ENCODE assay signal across 8 mouse cellular contexts in genomic region chr8:112034603-112035002, GRCm38 (mm10). TPM values are rescaled to one million over a fixed set of nuclear protein-coding genes. Genes with fewer than 3 reads are reported as not detected.
DNase-seq lines count a peak whose midpoint lies in the region; ATAC-seq lines count a peak whose summit lies in the region.

No protein-coding gene starts in this region.

- H3K9me3 ChIP-seq in hindbrain, embryonic 10.5 days: no peaks in the 10 kb centered on the region
- H3K9me3 ChIP-seq in hindbrain, embryonic 16.5 days (ENCODE audit: control insufficient read depth, low read length): no peaks in the 10 kb centered on the region
- H3K9me3 ChIP-seq in kidney, embryonic 16.5 days (ENCODE audit: low read length): no peaks in the 10 kb centered on the region

- H3K27me3 ChIP-seq in hindbrain, embryonic 10.5 days (ENCODE audit: insufficient read depth, poor library complexity, severe bottlenecking): no peaks in the 10 kb centered on the region
- H3K27me3 ChIP-seq in hindbrain, embryonic 16.5 days (replicated peaks; ENCODE audit: control insufficient read depth, insufficient read depth, low read length): no peaks in the 10 kb centered on the region
- no peaks in the 10 kb centered on the region for H3K27me3 ChIP-seq in kidney, embryonic 16.5 days (ENCODE audit: insufficient read depth, low read length)

- DNase-seq in hindbrain, embryonic 10.5 days (ENCODE audit: low spot score): peak; percentile 65
- DNase-seq in CD4-positive, CD25-positive, alpha-beta regulatory T cell, adult 2 months (ENCODE audit: low read depth, low spot score): peak; percentile 82
- peak; percentile 67 for DNase-seq in embryo, embryonic 9.5 days (ENCODE audit: extremely low spot score)
- no peak for DNase-seq in gastrocnemius, postnatal 25 days

- no peak overlapping the region for H3K4me2 ChIP-seq in hindbrain, embryonic 16.5 days (ENCODE audit: low read length)
- no peak overlapping the region for H3K4me2 ChIP-seq in kidney, embryonic 16.5 days (replicated peaks; ENCODE audit: low read depth, low read length)

- 12% methylated on average over 8 of the region's 8 CpGs for WGBS in hindbrain, embryonic 10.5 days
- 16% methylated on average over 8 of the region's 8 CpGs for WGBS in hindbrain, embryonic 16.5 days
- 7% methylated on average over 8 of the region's 8 CpGs for WGBS in kidney, embryonic 16.5 days

- ATAC-seq in hindbrain, embryonic 16.5 days: no peak
- peak; percentile 90 for ATAC-seq in activated CD4-positive, CD25-positive, alpha-beta regulatory T cell, adult 4 months
- peak; percentile 33; the same call in 1 of the 2 replicates for ATAC-seq in kidney, embryonic 16.5 days (ENCODE audit: low FRiP score, low TSS enrichment)
- peak; percentile 99 for ATAC-seq in megakaryocyte progenitor cell, adult 5-6 weeks (replicated peaks; ENCODE audit: poor library complexity)

- no peak overlapping the region for H3K27ac ChIP-seq in hindbrain, embryonic 10.5 days
- H3K27ac ChIP-seq in hindbrain, embryonic 16.5 days (ENCODE audit: low read depth, low read length): no peak overlapping the region
- H3K27ac ChIP-seq in kidney, embryonic 16.5 days (ENCODE audit: low read length): no peak overlapping the region

- H3K4me1 ChIP-seq in hindbrain, embryonic 10.5 days (replicated peaks): peaks cover 7% of the 10 kb centered on the region; the same call in 1 of the 2 replicates
- H3K4me1 ChIP-seq in hindbrain, embryonic 16.5 days (ENCODE audit: control insufficient read depth, insufficient read depth, low read depth, low read length): no peaks in the 10 kb centered on the region
- H3K4me1 ChIP-seq in kidney, embryonic 16.5 days (ENCODE audit: insufficient read depth, low read length): no peaks in the 10 kb centered on the region

- H3K9ac ChIP-seq in hindbrain, embryonic 16.5 days (ENCODE audit: low read depth, low read length): no peak overlapping the region
- no peak overlapping the region for H3K9ac ChIP-seq in kidney, embryonic 16.5 days (replicated peaks; ENCODE audit: low read length)

- no peaks in the 10 kb centered on the region for H3K36me3 ChIP-seq in hindbrain, embryonic 10.5 days
- no peaks in the 10 kb centered on the region for H3K36me3 ChIP-seq in hindbrain, embryonic 16.5 days (ENCODE audit: control insufficient read depth, insufficient read depth, low read length)
- no peaks in the 10 kb centered on the region for H3K36me3 ChIP-seq in kidney, embryonic 16.5 days (ENCODE audit: insufficient read depth, low read length)

- no peak overlapping the region for H3K4me3 ChIP-seq in hindbrain, embryonic 10.5 days
- H3K4me3 ChIP-seq in hindbrain, embryonic 16.5 days (ENCODE audit: low read length): no peak overlapping the region
- no peak overlapping the region for H3K4me3 ChIP-seq in kidney, embryonic 16.5 days (ENCODE audit: low read length)

RNA-seq across cellular contexts. Expression of gene Gm6793, which starts 19.8 kb away (rescaled TPM):
- polyA plus RNA-seq in hindbrain, embryonic 10.5 days (2016; fragmentation: Nextera tagmentation; extraction: Ambion mirVana): 0.46 and 0.85 TPM in 2 replicates
- polyA plus RNA-seq in hindbrain, embryonic 16.5 days (2015; fragmentation: Nextera tagmentation; extraction: Ambion mirVana): 0.33 and 0.70 TPM in 2 replicates
- polyA plus RNA-seq in activated CD4-positive, CD25-positive, alpha-beta regulatory T cell, adult 4 months (2017; shearing (Covaris generic)): 1 to 10 TPM in 1 of 2 experiments, under 1 TPM in 1; 0.33 to 1.4 TPM
- polyA plus RNA-seq in kidney, embryonic 16.5 days (2015; fragmentation: Nextera tagmentation; extraction: Ambion mirVana): 0.75 and 0.78 TPM in 2 replicates
- total RNA-seq in megakaryocyte progenitor cell, adult 5-6 weeks (2015): 0.17 TPM in 1 of 2 replicates, not detected in the other
- total RNA-seq in megakaryocyte progenitor cell, adult 5-6 weeks (2017): 0.14 and 0.33 TPM in 2 replicates
- total RNA-seq in gastrocnemius, postnatal 25 days (2021): not detected

RNA-seq across cellular contexts. Expression of gene Terf2ip, which starts 23.4 kb away (rescaled TPM):
- polyA plus RNA-seq in hindbrain, embryonic 10.5 days (2016; fragmentation: Nextera tagmentation; extraction: Ambion mirVana): 29.6 and 34.8 TPM in 2 replicates
- 66.8 and 71.9 TPM in 2 replicates for polyA plus RNA-seq in hindbrain, embryonic 16.5 days (2015; fragmentation: Nextera tagmentation; extraction: Ambion mirVana)
- 1 to 10 TPM; 9.0 to 9.3 TPM for polyA plus RNA-seq in activated CD4-positive, CD25-positive, alpha-beta regulatory T cell, adult 4 months (2017; shearing (Covaris generic))
- 26.8 and 27.9 TPM in 2 replicates for polyA plus RNA-seq in kidney, embryonic 16.5 days (2015; fragmentation: Nextera tagmentation; extraction: Ambion mirVana)
- 11.5 and 12.9 TPM in 2 replicates for total RNA-seq in megakaryocyte progenitor cell, adult 5-6 weeks (2015)
- 13.4 and 15.5 TPM in 2 replicates for total RNA-seq in megakaryocyte progenitor cell, adult 5-6 weeks (2017)
- total RNA-seq in gastrocnemius, postnatal 25 days (2021): 1 to 10 TPM; 7.5 to 7.7 TPM

RNA-seq across cellular contexts. Expression of gene Kars, which starts 23.5 kb away (rescaled TPM):
- polyA plus RNA-seq in hindbrain, embryonic 10.5 days (2016; fragmentation: Nextera tagmentation; extraction: Ambion mirVana): 216 and 246 TPM in 2 replicates
- polyA plus RNA-seq in hindbrain, embryonic 16.5 days (2015; fragmentation: Nextera tagmentation; extraction: Ambion mirVana): 173 and 178 TPM in 2 replicates
- polyA plus RNA-seq in activated CD4-positive, CD25-positive, alpha-beta regulatory T cell, adult 4 months (2017; shearing (Covaris generic)): 100 to 1,000 TPM; 142 to 152 TPM
- 213 and 217 TPM in 2 replicates for polyA plus RNA-seq in kidney, embryonic 16.5 days (2015; fragmentation: Nextera tagmentation; extraction: Ambion mirVana)
- 119 and 136 TPM in 2 replicates for total RNA-seq in megakaryocyte progenitor cell, adult 5-6 weeks (2015)
- total RNA-seq in megakaryocyte progenitor cell, adult 5-6 weeks (2017): 185 and 190 TPM in 2 replicates
- total RNA-seq in gastrocnemius, postnatal 25 days (2021): 100 to 1,000 TPM; 102 to 112 TPM

RNA-seq across cellular contexts. Expression of gene Adat1, which starts 42.5 kb away (rescaled TPM):
- 12.1 and 15.5 TPM in 2 replicates for polyA plus RNA-seq in hindbrain, embryonic 10.5 days (2016; fragmentation: Nextera tagmentation; extraction: Ambion mirVana)
- 6.9 and 7.5 TPM in 2 replicates for polyA plus RNA-seq in hindbrain, embryonic 16.5 days (2015; fragmentation: Nextera tagmentation; extraction: Ambion mirVana)
- polyA plus RNA-seq in activated CD4-positive, CD25-positive, alpha-beta regulatory T cell, adult 4 months (2017; shearing (Covaris generic)): 1 to 10 TPM; 3.9 to 4.1 TPM
- polyA plus RNA-seq in kidney, embryonic 16.5 days (2015; fragmentation: Nextera tagmentation; extraction: Ambion mirVana): 11.7 and 12.0 TPM in 2 replicates
- total RNA-seq in megakaryocyte progenitor cell, adult 5-6 weeks (2015): 3.0 and 6.1 TPM in 2 replicates
- 5.3 and 8.6 TPM in 2 replicates for total RNA-seq in megakaryocyte progenitor cell, adult 5-6 weeks (2017)
- 1 to 10 TPM; 1.3 to 2.4 TPM for total RNA-seq in gastrocnemius, postnatal 25 days (2021)
